Mouse (Mus musculus) forebrain, embryonic 15.5 days (tissue): Measurements from ENCODE around the gene Rasd2. TPM values are rescaled to one million over a fixed set of nuclear protein-coding genes. Genes with fewer than 3 reads are reported as not detected.

Experiments
- ATAC-seq: fragments of 200-750 bp; cut with Nextera tagmentation; replicated peaks from 2 replicates; pipeline ENCODE4 v1.8.0; 2017; ENCODE audit warnings: mild to moderate bottlenecking, moderate TSS enrichment, moderate library complexity
- H3K27ac ChIP-seq: fragments of 300-500 bp; sonication (generic); replicated peaks from 2 replicates; pipeline ENCODE4 v1.5.1; 2015; ENCODE audit warnings: mild to moderate bottlenecking, inconsistent platforms
- H3K27me3 ChIP-seq: fragments of 300-500 bp; sonication (generic); 2 replicates; pipeline ENCODE4 v1.6.1; 2015; ENCODE audit warnings: inconsistent platforms
- H3K36me3 ChIP-seq: fragments of 300-500 bp; sonication (generic); 2 replicates; pipeline ENCODE4 v1.6.1; 2015; ENCODE audit warnings: mild to moderate bottlenecking, inconsistent platforms
- H3K4me1 ChIP-seq: fragments of 300-500 bp; sonication (generic); 2 replicates; pipeline ENCODE4 v1.6.1; 2015; ENCODE audit warnings: inconsistent platforms
- H3K4me2 ChIP-seq: fragments of 300-500 bp; sonication (generic); replicated peaks from 2 replicates; pipeline ENCODE4 v1.6.1; 2015; ENCODE audit warnings: mild to moderate bottlenecking, inconsistent platforms
- H3K4me3 ChIP-seq: fragments of 300-500 bp; sonication (generic); 2 replicates; pipeline ENCODE4 v1.5.1; 2015; ENCODE audit warnings: mild to moderate bottlenecking, inconsistent platforms
- H3K9ac ChIP-seq: fragments of 300-500 bp; sonication (generic); replicated peaks from 2 replicates; pipeline ENCODE4 v1.6.1; 2015; ENCODE audit warnings: mild to moderate bottlenecking, inconsistent platforms
- H3K9me3 ChIP-seq: fragments of 300-500 bp; sonication (generic); 2 replicates; pipeline ENCODE4 v1.6.1; 2016; ENCODE audit warnings: inconsistent platforms
- WGBS: fragments of 180-500 bp; shearing (Covaris S2); methylation state at CpG from one replicate; pipeline ENCODE4 v1.1.7; 2015; ENCODE audit warnings: mixed read lengths; 5-methylcytosine and 5-hydroxymethylcytosine counted together
- polyA plus RNA-seq: library from polyadenylated mRNA; unstranded; fragments of >200 nt; fragmentation: Nextera tagmentation; extraction: Ambion mirVana; gene quantifications from 2 replicates; pipeline ENCODE4 v1.2.1, GENCODE M21; 2015

Gene Rasd2
- polyA plus RNA-seq, 1 experiment from 2014 or later: 1.4 TPM

GRCm38 (mm10) chr8:75233915-75234554 is 20.3 kb downstream of the Rasd2 start:
- Histone ChIP-seq H3K4me3 (no peak overlapping the region), H3K36me3 (no peaks in the 10 kb centered on the region), H3K4me1 (no peaks in the 10 kb centered on the region), H3K9me3 (no peaks in the 10 kb centered on the region), H3K27ac (no peak overlapping the region), H3K27me3 (no peaks in the 10 kb centered on the region), H3K4me2 (no peak overlapping the region), H3K9ac (no peak overlapping the region)
- ATAC-seq: no peak
- WGBS: 60% methylated on average over 4 of the region's 4 CpGs

- H3K9me3 ChIP-seq: peaks cover 6% of the 10 kb centered on the region; the same call in 1 of the 2 replicates
- WGBS: 90% methylated on average over 15 of the region's 15 CpGs
- no peaks in the 10 kb centered on the region for H3K27me3 ChIP-seq
- H3K36me3 ChIP-seq: no peaks in the 10 kb centered on the region
- H3K4me2 ChIP-seq: no peak overlapping the region
- H3K9ac ChIP-seq: no peak overlapping the region
- ATAC-seq: no peak
- no peak overlapping the region for H3K4me3 ChIP-seq
- H3K4me1 ChIP-seq: no peaks in the 10 kb centered on the region
- no peak overlapping the region for H3K27ac ChIP-seq
Observed at GRCm38 (mm10) chr8:75247331-75247730, 33.6 kb downstream of the Rasd2 start.

- H3K4me3 ChIP-seq: no peak overlapping the region
- H3K4me2 ChIP-seq: no peak overlapping the region
- no peak for ATAC-seq
- no peaks in the 10 kb centered on the region for H3K27me3 ChIP-seq
- no peaks in the 10 kb centered on the region for H3K36me3 ChIP-seq
- 90% methylated on average over 4 of the region's 4 CpGs for WGBS
- H3K27ac ChIP-seq: no peak overlapping the region
- no peaks in the 10 kb centered on the region for H3K4me1 ChIP-seq
- H3K9ac ChIP-seq: no peak overlapping the region
- H3K9me3 ChIP-seq: peaks cover 6% of the 10 kb centered on the region; the same call in 1 of the 2 replicates
Observed at GRCm38 (mm10) chr8:75249186-75249585, 35.4 kb downstream of the Rasd2 start.

- no peak for ATAC-seq
- Histone ChIP-seq H3K36me3 (no peaks in the 10 kb centered on the region), H3K9ac (no peak overlapping the region), H3K4me3 (no peak overlapping the region), H3K27me3 (no peaks in the 10 kb centered on the region), H3K4me1 (no peaks in the 10 kb centered on the region), H3K4me2 (no peak overlapping the region), H3K9me3 (no peaks in the 10 kb centered on the region), H3K27ac (no peak overlapping the region)
- WGBS: 84% methylated on average over 3 of the region's 3 CpGs
Observed at GRCm38 (mm10) chr8:75254027-75254426, 40.3 kb downstream of the Rasd2 start.

GRCm38 (mm10) chr8:75255635-75256034 is 41.9 kb downstream of the Rasd2 start:
- WGBS: 90% methylated on average over 3 of the region's 3 CpGs
- H3K9me3 ChIP-seq: no peaks in the 10 kb centered on the region
- ATAC-seq: no peak

GRCm38 (mm10) chr8:75272166-75272565 is 58.4 kb downstream of the Rasd2 start:
- 33% methylated on average over 4 of the region's 4 CpGs for WGBS
- H3K4me3 ChIP-seq: no peak overlapping the region

More at GRCm38 (mm10) chr8:75255635-75256034, 41.9 kb downstream of the Rasd2 start:
- H3K27ac ChIP-seq: no peak overlapping the region
- no peak overlapping the region for H3K4me3 ChIP-seq
- H3K4me2 ChIP-seq: no peak overlapping the region
- no peaks in the 10 kb centered on the region for H3K27me3 ChIP-seq
- no peaks in the 10 kb centered on the region for H3K4me1 ChIP-seq
- H3K36me3 ChIP-seq: no peaks in the 10 kb centered on the region
- no peak overlapping the region for H3K9ac ChIP-seq

More at GRCm38 (mm10) chr8:75272166-75272565, 58.4 kb downstream of the Rasd2 start:
- Histone ChIP-seq H3K36me3 (no peaks in the 10 kb centered on the region), H3K9me3 (no peaks in the 10 kb centered on the region), H3K4me1 (no peaks in the 10 kb centered on the region), H3K9ac (no peak overlapping the region), H3K4me2 (no peak overlapping the region), H3K27me3 (no peaks in the 10 kb centered on the region), H3K27ac (no peak overlapping the region)
- no peak for ATAC-seq

Other genes with a start within 250 kb of the Rasd2 start
- 46.2 and 49.1 TPM in 2 replicates for gene Hmgxb4, start 220.6 kb upstream of the Rasd2 start, polyA plus RNA-seq
- gene Tom1, start 180.2 kb upstream of the Rasd2 start, polyA plus RNA-seq: 14.4 and 20.7 TPM in 2 replicates
- gene Hmox1, start 120.3 kb upstream of the Rasd2 start, polyA plus RNA-seq: 8.4 and 9.1 TPM in 2 replicates
- 69.7 and 79.8 TPM in 2 replicates for gene Mcm5, start 104.4 kb upstream of the Rasd2 start, polyA plus RNA-seq
- not detected in 2 replicates for gene Gm10358, start 192.6 kb downstream of the Rasd2 start, polyA plus RNA-seq
- gene Iqcm, start 234.8 kb downstream of the Rasd2 start, polyA plus RNA-seq: not detected in 2 replicates